ENCODE assay signal across 8 mouse cellular contexts in genomic region chr10:100588932-100589388, GRCm38 (mm10). TPM values are rescaled to one million over a fixed set of nuclear protein-coding genes. Genes with fewer than 3 reads are reported as not detected.
DNase-seq lines count a peak whose midpoint lies in the region; ATAC-seq and TF ChIP-seq lines count a peak whose summit lies in the region.

No protein-coding gene starts in this region.

- peak; percentile 87 for DNase-seq in c-Kit-positive CD71-positive TER-119-negative erythroid progenitor cells, embryonic 14.5 days (ENCODE audit: low read depth)
- peak; percentile 93 for DNase-seq in forebrain, embryonic 11.5 days (ENCODE audit: low spot score)
- peak; percentile 93 to 94 for DNase-seq in kidney, postnatal 25 days
- peak; percentile 80 for DNase-seq in liver, embryonic 13.5 days
- peak; percentile 76 to 79 for DNase-seq in natural killer cell, adult 2 months (ENCODE audit: low spot score in 2 of 2)

- peak; percentile 99 for ATAC-seq in forebrain, embryonic 11.5 days (replicated peaks; ENCODE audit: low FRiP score)
- ATAC-seq in heart, embryonic 16.5 days (replicated peaks; ENCODE audit: extremely low read depth, insufficient read depth, low FRiP score): peak; percentile 99
- peak; percentile 99 for ATAC-seq in liver, embryonic 13.5 days (ENCODE audit: low read depth)
- ATAC-seq in stomach, embryonic 14.5 days (ENCODE audit: insufficient number of reproducible peaks, insufficient read depth, low FRiP score, low read depth): peak; percentile 98

- H3K4me3 ChIP-seq in E14TG2a.4 (replicated peaks; ENCODE audit: low read length): peak overlapping the region; percentile 90
- H3K4me3 ChIP-seq in forebrain, embryonic 11.5 days (ENCODE audit: low read depth, low read length): peak overlapping the region; percentile 70
- H3K4me3 ChIP-seq in heart, embryonic 16.5 days (ENCODE audit: low read length): peak overlapping the region; percentile 96
- H3K4me3 ChIP-seq in liver, embryonic 13.5 days (replicated peaks): peak overlapping the region; percentile 84
- H3K4me3 ChIP-seq in stomach, embryonic 14.5 days (ENCODE audit: low read depth, low read length): peak overlapping the region; percentile 57

- WGBS in forebrain, embryonic 11.5 days: under 1% methylated on average over 31 of the region's 31 CpGs
- WGBS in heart, embryonic 16.5 days: 0% methylated on average over 31 of the region's 31 CpGs
- under 1% methylated on average over 31 of the region's 31 CpGs for WGBS in liver, embryonic 13.5 days (ENCODE audit: insufficient replicate concordance)
- WGBS in stomach, embryonic 14.5 days: under 1% methylated on average over 31 of the region's 31 CpGs

- peaks cover 31% of the 10 kb centered on the region for H3K36me3 ChIP-seq in E14TG2a.4 (ENCODE audit: insufficient read depth, low read length)
- H3K36me3 ChIP-seq in forebrain, embryonic 11.5 days (ENCODE audit: control insufficient read depth, insufficient read depth, low read length): no peaks in the 10 kb centered on the region
- peaks cover 4% of the 10 kb centered on the region; the same call in 1 of the 2 replicates for H3K36me3 ChIP-seq in heart, embryonic 16.5 days (ENCODE audit: control insufficient read depth, insufficient read depth)
- peaks cover 15% of the 10 kb centered on the region for H3K36me3 ChIP-seq in liver, embryonic 13.5 days
- no peaks in the 10 kb centered on the region for H3K36me3 ChIP-seq in stomach, embryonic 14.5 days (ENCODE audit: control insufficient read depth, insufficient read depth, low read length)

- H3K4me2 ChIP-seq in forebrain, embryonic 11.5 days (ENCODE audit: low read depth, low read length, severe bottlenecking): peak overlapping the region; percentile 71
- peak overlapping the region; percentile 86 for H3K4me2 ChIP-seq in heart, embryonic 16.5 days (ENCODE audit: low read depth, low read length)
- peak overlapping the region; percentile 78 for H3K4me2 ChIP-seq in liver, embryonic 13.5 days
- peak overlapping the region; percentile 55 for H3K4me2 ChIP-seq in stomach, embryonic 14.5 days (replicated peaks; ENCODE audit: low read depth, low read length)

- no peaks in the 10 kb centered on the region for H3K27me3 ChIP-seq in E14TG2a.4 (ENCODE audit: insufficient read depth, low read length)
- H3K27me3 ChIP-seq in forebrain, embryonic 11.5 days (ENCODE audit: control insufficient read depth, insufficient read depth, low read length): no peaks in the 10 kb centered on the region
- no peaks in the 10 kb centered on the region for H3K27me3 ChIP-seq in heart, embryonic 16.5 days (ENCODE audit: control insufficient read depth, insufficient read depth, low read length)
- H3K27me3 ChIP-seq in liver, embryonic 13.5 days: no peaks in the 10 kb centered on the region
- H3K27me3 ChIP-seq in stomach, embryonic 14.5 days (ENCODE audit: control insufficient read depth, insufficient read depth, low read length): no peaks in the 10 kb centered on the region

- TF ChIP-seq CTCF in E14TG2a.4 (conservative IDR thresholded peaks at IDR 0.05; ENCODE audit: low read length): no peak

- H3K9ac ChIP-seq in forebrain, embryonic 11.5 days (ENCODE audit: low read length): peak overlapping the region; percentile 72
- peak overlapping the region; percentile 84 for H3K9ac ChIP-seq in heart, embryonic 16.5 days (ENCODE audit: low read length)
- peak overlapping the region; percentile 85 for H3K9ac ChIP-seq in liver, embryonic 13.5 days
- peak overlapping the region; percentile 40 for H3K9ac ChIP-seq in stomach, embryonic 14.5 days (replicated peaks; ENCODE audit: low read depth, low read length)

- peaks cover 41% of the 10 kb centered on the region for H3K9me3 ChIP-seq in E14TG2a.4 (ENCODE audit: low read length)
- no peaks in the 10 kb centered on the region for H3K9me3 ChIP-seq in forebrain, embryonic 11.5 days (ENCODE audit: control insufficient read depth, low read length)
- no peaks in the 10 kb centered on the region for H3K9me3 ChIP-seq in heart, embryonic 16.5 days (replicated peaks; ENCODE audit: control insufficient read depth, low read length)
- H3K9me3 ChIP-seq in liver, embryonic 13.5 days (replicated peaks): no peaks in the 10 kb centered on the region
- H3K9me3 ChIP-seq in stomach, embryonic 14.5 days (ENCODE audit: control insufficient read depth, low read depth, low read length): no peaks in the 10 kb centered on the region

- H3K27ac ChIP-seq in forebrain, embryonic 11.5 days (ENCODE audit: low read depth, low read length): no peak overlapping the region
- H3K27ac ChIP-seq in heart, embryonic 16.5 days (ENCODE audit: low read length): peak overlapping the region; percentile 71
- peak overlapping the region; percentile 72 for H3K27ac ChIP-seq in liver, embryonic 13.5 days
- no peak overlapping the region for H3K27ac ChIP-seq in stomach, embryonic 14.5 days (ENCODE audit: low read length)

- peaks cover 7% of the 10 kb centered on the region for H3K4me1 ChIP-seq in E14TG2a.4 (replicated peaks; ENCODE audit: low read depth, low read length)
- no peaks in the 10 kb centered on the region for H3K4me1 ChIP-seq in forebrain, embryonic 11.5 days (replicated peaks; ENCODE audit: control insufficient read depth, insufficient read depth, low read length)
- H3K4me1 ChIP-seq in heart, embryonic 16.5 days (ENCODE audit: control insufficient read depth, insufficient read depth, low read length): peaks cover 5% of the 10 kb centered on the region; the same call in 1 of the 2 replicates
- peaks cover 14% of the 10 kb centered on the region for H3K4me1 ChIP-seq in liver, embryonic 13.5 days (replicated peaks)
- 0 out of 2 replicates have a peak, but pooled peaks cover 3% of the 10 kb centered on the region for H3K4me1 ChIP-seq in stomach, embryonic 14.5 days (ENCODE audit: control insufficient read depth, insufficient read depth, low read length)

RNA-seq across cellular contexts. Expression of gene 4930430F08Rik, which starts 1.3 kb away (rescaled TPM):
- 9.7 and 12.9 TPM in 2 replicates for polyA plus RNA-seq in forebrain, embryonic 11.5 days (2014; fragmentation: Nextera tagmentation; extraction: Ambion mirVana)
- 7.4 and 7.8 TPM in 2 replicates for polyA plus RNA-seq in heart, embryonic 16.5 days (2015; fragmentation: Nextera tagmentation; extraction: Ambion mirVana)
- 16.7 and 16.8 TPM in 2 replicates for polyA plus RNA-seq in liver, embryonic 13.5 days (2015; fragmentation: Nextera tagmentation; extraction: Ambion mirVana)
- 8.8 and 9.5 TPM in 2 replicates for polyA plus RNA-seq in stomach, embryonic 14.5 days (2014; fragmentation: Nextera tagmentation; extraction: Ambion mirVana)

RNA-seq across cellular contexts. Expression of gene 1700017N19Rik, which starts 1.3 kb away (rescaled TPM):
- polyA plus RNA-seq in forebrain, embryonic 11.5 days (2014; fragmentation: Nextera tagmentation; extraction: Ambion mirVana): not detected in 2 replicates
- polyA plus RNA-seq in heart, embryonic 16.5 days (2015; fragmentation: Nextera tagmentation; extraction: Ambion mirVana): not detected in 2 replicates
- not detected in 2 replicates for polyA plus RNA-seq in liver, embryonic 13.5 days (2015; fragmentation: Nextera tagmentation; extraction: Ambion mirVana)
- polyA plus RNA-seq in stomach, embryonic 14.5 days (2014; fragmentation: Nextera tagmentation; extraction: Ambion mirVana): not detected in 2 replicates

Comparison
In these comparisons a context has a peak if more than half of its experiments do, and no peak if none do; other contexts are left out.
1. H3K27ac ChIP-seq: peak in heart, embryonic 16.5 days (single experiment) and liver, embryonic 13.5 days (single experiment); none in forebrain, embryonic 11.5 days (single experiment) and stomach, embryonic 14.5 days (single experiment).
2. Peak in every context shown above with its lines, with median percentiles within 50 percentile points of each other: H3K4me3 ChIP-seq, DNase-seq, ATAC-seq, H3K4me2 ChIP-seq and H3K9ac ChIP-seq.